42 mouse cellular contexts compared by ENCODE assay signal in genomic region chr17:8377298-8377697, GRCm38 (mm10). TPM values are rescaled to one million over a fixed set of nuclear protein-coding genes. Genes with fewer than 3 reads are reported as not detected.
"Had no signal": no experiment of that assay in that cellular context is flagged by ENCODE, and none has a peak within 500 bp of the region (broad histone marks: within the 10 kb centered on the region; RNA-seq: fewer than 3 reads in every experiment).

No protein-coding gene starts in this region.

- H3K27ac ChIP-seq: limb, embryonic 13.5 days; limb, embryonic 15.5 days; liver, embryonic 12.5 days; liver, embryonic 13.5 days; liver, embryonic 14.5 days; liver, embryonic 15.5 days; lung, embryonic 15.5 days; macrophage; midbrain, embryonic 10.5 days; midbrain, embryonic 12.5 days; midbrain, embryonic 13.5 days; midbrain, embryonic 15.5 days; neural tube, embryonic 12.5 days; neural tube, embryonic 13.5 days had no signal

- DNase-seq: left cerebral cortex, postnatal 4 days; liver; liver, embryonic 13.5 days; liver, postnatal 0 days; lung, adult 18-20 months; lung, adult 2 months; lung, embryonic 14.5 days; lung, postnatal 10 days; lung, postnatal 14 days; lung, postnatal 36 days; lung, postnatal 4 days; midbrain, embryonic 14.5 days had no signal

- H3K4me2 ChIP-seq: limb, embryonic 12.5 days; limb, embryonic 13.5 days; limb, embryonic 15.5 days; liver, embryonic 11.5 days; liver, embryonic 12.5 days; liver, embryonic 13.5 days; liver, embryonic 15.5 days; lung, embryonic 14.5 days; lung, embryonic 15.5 days; midbrain, embryonic 11.5 days; midbrain, embryonic 12.5 days; midbrain, embryonic 13.5 days; midbrain, embryonic 15.5 days; neural tube, embryonic 12.5 days; neural tube, embryonic 13.5 days had no signal

- H3K9ac ChIP-seq: limb, embryonic 12.5 days; limb, embryonic 13.5 days; limb, embryonic 15.5 days; liver, embryonic 12.5 days; liver, embryonic 13.5 days; liver, embryonic 14.5 days; liver, embryonic 15.5 days; liver, postnatal 0 days; lung, embryonic 14.5 days; lung, embryonic 15.5 days; midbrain, embryonic 12.5 days; midbrain, embryonic 13.5 days; midbrain, embryonic 15.5 days; neural tube, embryonic 12.5 days; neural tube, embryonic 13.5 days had no signal

- H3K4me3 ChIP-seq: limb, embryonic 10.5 days; limb, embryonic 12.5 days; limb, embryonic 13.5 days; limb, embryonic 15.5 days; liver, embryonic 12.5 days; liver, embryonic 13.5 days; liver, embryonic 15.5 days; lung, embryonic 15.5 days; megakaryocyte, embryonic 14.5 days; midbrain, embryonic 10.5 days; midbrain, embryonic 12.5 days; midbrain, embryonic 13.5 days; midbrain, embryonic 15.5 days; myocyte; neural tube, embryonic 12.5 days; neural tube, embryonic 13.5 days had no signal

- H3K36me3 ChIP-seq: limb, embryonic 10.5 days; limb, embryonic 12.5 days; limb, embryonic 13.5 days; limb, embryonic 15.5 days; liver, embryonic 12.5 days; liver, embryonic 13.5 days; liver, embryonic 15.5 days; lung, embryonic 15.5 days; midbrain, embryonic 10.5 days; midbrain, embryonic 12.5 days; midbrain, embryonic 13.5 days; midbrain, embryonic 15.5 days; neural tube, embryonic 12.5 days; neural tube, embryonic 13.5 days had no signal

- H3K27me3 ChIP-seq: limb, embryonic 12.5 days; limb, embryonic 13.5 days; limb, embryonic 15.5 days; liver, embryonic 13.5 days; liver, embryonic 15.5 days; lung, embryonic 15.5 days; midbrain, embryonic 12.5 days; midbrain, embryonic 13.5 days; midbrain, embryonic 15.5 days; neural tube, embryonic 12.5 days; neural tube, embryonic 13.5 days had no signal

- ATAC-seq: liver, embryonic 12.5 days; liver, postnatal 0 days; lung, postnatal 0 days; midbrain, embryonic 13.5 days; midbrain, embryonic 15.5 days; midbrain, embryonic 16.5 days had no signal

- H3K9me3 ChIP-seq: limb, embryonic 10.5 days; limb, embryonic 12.5 days; limb, embryonic 13.5 days; limb, embryonic 15.5 days; liver, embryonic 12.5 days; liver, embryonic 13.5 days; liver, embryonic 15.5 days; lung, embryonic 15.5 days; midbrain, embryonic 12.5 days; midbrain, embryonic 13.5 days; midbrain, embryonic 15.5 days; neural tube, embryonic 12.5 days; neural tube, embryonic 13.5 days had no signal

RNA-seq across cellular contexts. Expression of gene T2, which starts 21.5 kb away (rescaled TPM):
- total RNA-seq: liver, adult 2 months; megakaryocyte progenitor cell, adult 5-6 weeks; megakaryocyte-erythroid progenitor cell, adult 5-6 weeks; monocyte, adult 5-6 weeks had no signal
- polyA plus RNA-seq: liver, adult 2 months; liver, embryonic 15.5 days; liver, embryonic 16.5 days; liver, postnatal 0 days; macrophage had no signal

RNA-seq across cellular contexts. Expression of gene Prr18, which starts 40.0 kb away (rescaled TPM):
- total RNA-seq: monocyte, adult 5-6 weeks had no signal
- polyA plus RNA-seq: liver, postnatal 0 days had no signal

RNA-seq across cellular contexts. Expression of gene T, which starts 56.9 kb away (rescaled TPM):
- total RNA-seq: left cerebral cortex, postnatal 14 days; left cerebral cortex, postnatal 25 days; left cerebral cortex, postnatal 36 days; liver, adult 2 months; megakaryocyte progenitor cell, adult 5-6 weeks; megakaryocyte, adult 5-6 weeks; megakaryocyte-erythroid progenitor cell, adult 5-6 weeks; monocyte, adult 5-6 weeks had no signal
- polyA plus RNA-seq: liver, adult 2 months; liver, embryonic 11.5 days; liver, embryonic 12.5 days; liver, embryonic 13.5 days; liver, embryonic 15.5 days; liver, embryonic 16.5 days; liver, postnatal 0 days; lung, postnatal 0 days; macrophage had no signal
